Mouse (Mus musculus): ENCODE data around the gene Tubb2b.

The Tubb2b gene

DNA sequence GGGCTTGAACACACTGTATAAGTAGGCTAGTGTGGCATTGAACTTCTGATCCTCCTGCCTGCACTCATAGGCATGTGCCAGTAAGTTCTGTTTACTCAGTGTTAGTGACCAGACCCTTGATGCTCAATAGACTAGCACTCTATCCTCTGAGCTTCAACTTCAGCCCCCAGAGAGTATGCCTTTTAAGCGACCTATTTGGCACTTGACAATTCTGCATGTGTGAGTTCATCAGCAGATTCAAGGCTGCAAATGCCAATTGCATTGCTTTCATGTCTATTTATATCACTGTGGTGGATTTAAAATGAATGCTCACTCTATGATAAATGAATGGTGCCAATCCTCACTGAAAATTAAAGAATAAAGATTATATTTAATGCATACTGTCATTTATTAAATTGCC lies 24.9 kb downstream of the Tubb2b start:
- DNase-seq: no peak

DNA sequence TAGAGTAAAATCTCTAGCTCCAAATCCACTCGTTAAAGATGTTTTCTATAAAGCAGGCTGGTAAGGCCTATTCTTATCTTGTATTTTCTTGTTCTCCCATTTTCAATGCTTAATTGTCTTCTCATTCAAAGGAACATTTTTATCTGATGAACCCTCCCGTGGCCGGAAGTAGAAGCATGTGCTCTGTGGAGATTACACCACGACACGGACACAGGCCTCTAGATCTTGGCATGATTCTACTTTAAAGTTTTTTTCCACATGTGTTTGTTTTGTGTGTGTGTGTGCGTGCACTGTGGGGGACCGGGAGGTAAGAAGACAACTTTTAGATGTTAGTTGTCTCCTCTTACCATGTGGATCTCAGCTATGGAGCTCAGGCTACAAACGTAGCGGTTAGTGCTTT lies 28.4 kb downstream of the Tubb2b start:
- no peak for DNase-seq

- no peak for DNase-seq
Observed at GRCm38 (mm10) chr13:34101247-34101646, 29.0 kb downstream of the Tubb2b start.

DNA sequence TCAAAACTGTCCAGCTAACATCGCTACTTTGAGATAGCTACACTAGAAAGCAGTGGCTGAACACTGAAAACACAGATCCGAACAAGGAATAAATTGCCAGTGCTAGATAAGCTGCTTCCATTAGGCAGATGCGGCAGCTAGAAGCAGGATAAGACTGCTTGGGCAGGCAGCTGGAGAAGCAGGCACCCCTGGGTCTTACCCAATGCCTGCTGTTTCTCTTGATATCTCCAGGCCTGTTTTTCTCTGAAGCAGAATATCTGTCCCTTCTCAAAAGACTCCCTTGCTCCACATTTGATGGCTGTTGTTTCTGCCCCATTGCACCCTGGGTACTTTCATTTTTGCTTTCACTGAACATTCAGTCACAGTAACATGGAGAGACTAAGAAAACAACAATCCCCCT lies 29.5 kb downstream of the Tubb2b start:
- DNase-seq: no peak

DNA sequence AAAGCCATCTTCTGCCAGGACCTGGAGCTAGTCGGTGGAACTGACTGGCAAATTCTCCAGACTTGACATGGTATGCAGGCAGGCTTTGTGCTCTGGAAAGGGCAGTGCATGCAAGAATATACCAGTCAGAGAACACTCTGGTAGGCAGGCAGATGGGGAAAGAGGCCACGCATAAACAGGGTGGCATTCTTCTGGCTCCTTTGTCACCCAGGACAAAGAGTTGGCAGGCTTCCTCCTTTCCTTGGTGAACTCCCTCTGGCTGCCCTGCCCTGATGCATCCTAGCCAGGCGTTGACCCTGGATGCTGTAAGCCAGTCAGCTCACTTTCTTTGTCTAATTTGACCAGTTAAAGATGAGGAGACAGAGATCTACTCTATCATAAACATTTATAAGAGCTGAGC lies 33.2 kb downstream of the Tubb2b start:
- DNase-seq: no peak

DNA sequence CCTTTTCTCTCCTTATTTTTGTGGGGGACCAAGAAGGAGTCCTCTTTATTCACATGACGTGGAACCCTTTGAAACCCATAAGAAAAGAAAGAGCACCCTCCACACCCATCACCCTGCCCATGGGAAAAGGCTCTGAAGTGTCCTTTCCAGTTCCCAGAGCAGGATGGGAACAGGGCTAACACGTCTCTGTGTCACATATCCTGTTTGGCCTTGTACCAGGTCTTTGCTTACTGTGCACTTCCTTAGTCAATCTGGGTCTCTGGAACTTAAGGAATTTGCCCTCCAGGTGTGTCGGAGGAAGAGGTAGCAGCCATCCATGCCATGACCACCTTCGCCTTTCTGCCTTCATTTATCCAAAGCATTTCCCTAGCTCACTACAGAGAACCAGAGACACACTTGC lies 33.8 kb downstream of the Tubb2b start:
- DNase-seq: no peak

DNA sequence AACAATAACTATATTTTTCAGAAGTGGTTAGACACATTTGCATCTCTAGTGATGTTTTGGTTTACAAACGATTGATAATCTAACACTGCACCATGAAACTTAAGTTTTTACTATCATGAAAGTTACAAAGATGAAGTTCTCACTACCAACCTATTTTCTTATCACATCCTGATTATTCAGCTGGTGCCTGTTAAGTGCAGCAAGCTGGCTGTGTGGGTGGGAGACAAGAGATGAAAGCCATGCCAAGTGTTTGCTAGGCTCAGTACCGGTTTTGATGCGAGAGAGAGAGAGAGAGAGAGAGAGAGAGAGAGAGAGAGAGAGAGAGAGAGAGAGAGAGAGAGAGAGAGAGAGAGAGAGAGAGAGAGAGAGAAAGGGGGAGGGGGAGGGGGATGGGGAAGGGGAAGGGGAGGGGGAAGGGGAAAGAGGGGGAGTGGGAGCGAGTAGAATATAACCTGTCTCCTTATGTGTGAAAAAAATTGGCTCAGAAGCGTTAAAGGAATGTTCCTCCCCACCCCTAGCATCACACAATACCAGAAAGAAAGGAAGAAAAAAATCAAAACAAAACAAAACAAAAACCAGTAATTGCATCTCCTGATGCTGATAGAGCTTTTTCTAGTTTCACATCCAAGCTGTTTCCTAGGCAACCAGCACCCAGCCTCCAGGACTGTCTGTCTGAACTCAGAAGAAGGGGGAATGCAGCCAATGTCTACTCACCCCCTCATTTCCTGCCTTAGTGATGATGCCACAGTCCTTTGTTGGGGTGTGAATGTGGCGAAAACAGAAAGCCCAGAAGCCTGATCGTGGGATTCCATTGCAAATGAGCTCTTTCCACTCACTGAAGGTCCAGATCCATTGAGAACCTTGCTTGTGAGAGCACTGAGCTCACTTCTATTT lies 34.5 kb downstream of the Tubb2b start:
- DNase-seq: peak; percentile 41

DNA sequence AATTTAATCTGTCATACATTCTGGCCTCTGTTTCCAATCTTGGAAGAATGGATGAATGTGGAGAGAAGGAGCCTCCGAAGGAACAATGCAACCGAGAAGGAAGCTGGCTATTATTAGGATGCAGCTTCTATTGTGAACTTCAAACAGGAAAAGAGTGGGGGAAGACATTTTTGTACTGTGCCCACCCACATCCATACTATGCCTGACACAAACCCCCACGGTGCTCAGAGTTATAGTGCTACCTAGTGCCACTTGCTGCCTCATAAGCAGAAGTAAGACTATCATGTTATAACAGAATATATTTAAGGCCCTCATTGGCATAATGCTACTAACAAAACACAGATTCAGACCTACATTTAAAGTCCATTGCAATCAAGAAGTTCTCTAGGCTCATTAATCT lies 40.9 kb downstream of the Tubb2b start:
- DNase-seq: no peak

DNA sequence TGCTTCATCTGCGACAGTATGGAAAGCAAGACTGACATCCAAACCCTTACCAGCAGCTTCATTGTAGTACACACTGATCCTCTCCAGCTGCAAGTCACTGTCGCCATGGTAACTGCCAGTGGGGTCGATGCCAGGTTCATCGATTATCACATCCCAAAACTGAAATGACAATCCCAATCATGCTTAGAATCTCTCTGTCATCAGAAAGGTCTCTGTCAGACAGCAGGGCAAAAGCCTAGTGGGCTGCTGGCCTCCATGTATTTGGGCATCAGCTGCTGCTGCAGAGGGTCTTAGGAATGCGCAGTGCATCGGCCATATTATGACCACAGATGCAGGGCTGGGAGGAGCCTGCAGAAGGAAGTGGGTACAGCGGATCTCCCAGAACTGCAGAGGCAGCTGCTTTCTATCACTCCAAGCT lies 41.4 kb downstream of the Tubb2b start:
- peak; percentile 43 for DNase-seq

GRCm38 (mm10) chr13:34088201-34088649 lies 42.0 kb downstream of the Tubb2b start:
- DNase-seq: peak; percentile 38

DNA sequence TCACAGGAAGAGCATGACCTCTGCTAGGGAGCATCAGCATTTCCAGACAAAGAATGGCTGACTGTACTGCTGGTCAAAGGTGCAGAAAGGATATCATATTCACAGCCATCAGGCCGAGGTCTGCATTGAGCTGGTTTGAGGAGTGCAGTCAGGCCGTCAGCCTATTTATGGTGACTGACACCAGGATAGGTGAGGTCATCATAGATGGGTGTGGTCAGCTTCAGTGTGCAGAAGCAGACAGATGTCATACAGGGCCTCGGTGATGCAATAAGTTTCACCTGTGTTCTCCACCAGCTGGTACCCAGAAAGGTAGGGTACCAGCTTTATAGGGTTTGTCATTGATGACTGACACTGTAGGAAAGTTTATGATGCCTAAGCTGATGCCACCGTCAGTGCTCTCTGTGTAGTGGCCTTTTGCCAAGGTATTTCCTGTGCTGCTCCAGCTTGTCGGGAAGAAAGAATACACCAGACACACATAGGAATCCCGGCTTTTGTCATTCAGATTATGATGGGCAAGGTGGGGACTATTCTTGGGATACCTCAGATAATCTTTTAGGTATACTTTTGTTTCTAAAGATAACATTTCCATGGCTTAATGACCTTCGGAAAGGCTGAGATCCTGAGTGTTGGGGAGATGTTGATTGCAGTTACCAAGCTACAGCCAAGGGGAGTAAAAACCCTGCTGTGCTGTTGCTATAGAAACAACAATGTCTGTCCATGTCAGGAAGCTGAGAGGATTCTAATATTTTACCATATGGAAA lies 43.0 kb downstream of the Tubb2b start:
- no peak for DNase-seq

DNA sequence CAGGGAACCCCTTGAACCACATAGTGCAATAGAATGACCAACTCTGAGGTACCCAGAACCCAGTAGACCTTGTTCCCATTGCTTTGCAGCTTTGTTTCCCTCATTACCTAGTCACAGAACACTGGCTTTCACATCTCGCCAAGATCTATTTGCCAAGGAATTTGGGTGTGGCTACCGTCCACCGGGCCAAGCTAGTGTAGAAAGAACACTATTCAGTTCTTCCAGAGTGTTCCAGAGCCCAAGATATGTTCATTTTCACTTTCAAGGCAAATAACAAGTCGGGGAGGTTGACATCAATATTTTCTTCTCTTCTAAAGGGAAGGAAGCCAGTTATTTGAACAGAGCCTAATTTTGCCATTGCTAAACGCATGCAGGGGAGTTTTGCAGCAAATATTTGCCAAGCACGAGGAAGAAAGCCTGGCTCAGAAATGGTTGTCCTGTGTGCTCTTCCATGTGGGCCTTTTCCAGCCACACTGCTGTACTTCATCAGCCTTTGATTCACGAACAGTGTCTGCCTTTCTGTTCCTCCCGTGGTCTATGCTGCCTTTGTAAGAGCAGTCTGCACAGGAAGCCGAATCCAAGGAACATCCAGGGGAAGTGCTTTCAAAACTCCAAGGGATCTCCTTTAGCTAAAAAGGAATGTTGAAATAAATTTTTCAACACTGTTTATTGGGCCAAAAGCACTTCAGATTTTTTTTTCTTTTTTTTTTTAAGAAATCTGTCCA lies 46.1 kb downstream of the Tubb2b start:
- DNase-seq: no peak

DNA sequence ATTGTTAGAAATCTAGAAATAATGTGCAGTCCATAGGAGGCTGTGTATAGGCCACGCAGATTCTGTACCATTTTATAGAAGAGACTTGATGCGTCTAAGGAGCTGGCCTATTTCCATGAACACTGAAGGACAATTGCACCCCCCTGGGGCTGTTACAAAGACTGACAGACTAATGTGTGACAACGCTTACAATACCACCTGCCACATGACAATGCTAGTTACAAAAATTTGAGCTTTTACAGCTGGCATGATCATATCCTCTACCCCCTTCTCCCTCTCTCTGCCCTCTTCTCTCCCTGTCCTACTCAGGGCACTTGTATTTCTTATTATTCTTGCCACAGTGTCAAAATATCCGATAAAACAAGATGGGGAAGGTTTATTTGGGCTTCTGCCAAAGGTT lies 48.3 kb downstream of the Tubb2b start:
- no peak for DNase-seq

- no peak for DNase-seq
Observed at GRCm38 (mm10) chr13:34079801-34080200, 50.5 kb downstream of the Tubb2b start.

DNA sequence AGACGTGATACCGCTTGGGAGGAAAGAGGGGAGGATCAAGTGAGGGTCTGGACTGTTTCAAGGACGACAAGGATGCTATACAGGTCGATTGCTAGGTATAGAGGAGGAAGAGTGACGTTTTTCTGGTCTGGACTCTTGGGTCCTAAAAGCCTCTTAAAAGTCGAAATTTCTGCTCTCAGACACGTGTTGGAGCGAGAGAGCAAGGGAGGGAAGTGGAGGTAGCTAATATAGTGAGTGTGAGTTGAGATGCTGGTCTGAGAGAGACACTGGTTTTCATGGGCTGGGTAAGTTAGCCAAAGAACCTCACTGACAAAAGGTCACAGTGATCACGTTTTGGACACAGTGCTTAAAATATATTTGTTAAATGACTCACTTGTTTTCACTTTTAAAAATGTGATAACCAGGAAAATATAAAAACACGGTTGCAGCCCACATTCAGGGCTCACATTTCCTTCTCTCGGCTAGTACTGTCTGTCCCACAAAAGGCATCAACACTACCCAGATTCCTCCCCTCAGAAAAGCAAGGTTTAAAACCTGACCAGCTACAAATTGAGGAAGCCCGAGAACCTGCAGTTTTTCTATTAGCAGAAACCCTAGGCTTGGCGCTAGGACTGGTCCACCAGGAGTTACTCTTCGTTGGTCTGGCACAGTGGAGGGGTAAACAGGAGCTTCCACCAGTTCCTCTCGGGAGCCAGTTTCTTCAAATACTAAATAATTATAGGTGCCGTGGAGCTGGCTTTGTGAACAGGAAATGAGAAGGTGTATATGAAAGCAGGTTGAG lies 51.6 kb downstream of the Tubb2b start:
- DNase-seq: no peak

- DNase-seq: peak; percentile 93
Observed at GRCm38 (mm10) chr13:34077492-34078271, 52.6 kb downstream of the Tubb2b start, which contains the start of gene Tubb2a. TSS of gene Tubb2a (minus strand) at chr13:34078007.
